ENCODE assay signal across 8 mouse cellular contexts in the genomic region with DNA sequence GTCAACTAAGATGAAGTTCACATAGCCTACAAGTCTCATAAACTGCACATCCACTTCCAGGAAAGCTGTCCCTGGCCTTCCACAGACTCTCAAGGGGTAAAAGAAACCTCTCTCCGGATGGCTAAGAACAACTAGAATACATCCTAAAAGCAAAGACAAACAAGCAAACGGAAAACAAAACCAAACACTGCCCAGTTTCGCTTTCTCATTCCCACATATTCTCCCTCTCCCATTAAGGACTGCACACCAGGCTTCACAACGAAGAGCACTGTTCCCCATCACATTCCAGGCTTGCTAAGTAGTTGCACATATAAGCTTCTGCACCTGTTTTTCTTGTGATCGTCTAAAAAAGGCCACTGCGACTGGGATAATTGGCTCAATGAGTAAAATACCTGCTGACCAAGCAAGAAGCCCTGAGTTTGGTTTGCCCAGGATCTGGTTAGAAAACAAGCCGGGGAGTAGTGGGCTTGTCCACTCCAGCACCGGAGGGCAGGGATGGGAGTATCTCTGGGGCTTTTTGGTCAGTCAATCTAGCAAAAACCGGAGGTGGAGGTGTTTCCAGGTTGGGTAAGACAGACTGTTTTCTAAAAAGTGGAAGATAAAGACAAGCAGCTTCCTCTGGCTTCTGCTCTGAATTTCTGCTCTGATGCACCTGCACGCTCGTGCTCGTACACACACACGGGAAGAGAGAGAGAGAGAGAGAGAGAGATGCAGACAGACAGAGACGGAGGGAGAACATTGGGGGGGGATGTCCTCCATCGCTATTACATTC. TPM values are rescaled to one million over a fixed set of nuclear protein-coding genes. Genes with fewer than 3 reads are reported as not detected.
A peak's percentile ranks its signal among the peaks of the same experiment; 100 is the strongest.
DNase-seq lines count a peak whose midpoint lies in the region; ATAC-seq and TF ChIP-seq lines count a peak whose summit lies in the region.

No protein-coding gene starts in this region.

- dilution Hi-C loops in CH12.LX (cut with MboI; ENCODE audit: extremely low pct_ligation_motif_present, extremely low pct_unique_long_range_greater_than_20kb, low sequenced_read_pairs), result no loop called here

- H3K27ac ChIP-seq in CH12.LX (ENCODE audit: insufficient read depth, low read depth), result peak overlapping the region; percentile 24; the same call in 1 of the 2 replicates
- no peak overlapping the region for H3K27ac ChIP-seq in forebrain, embryonic 11.5 days (ENCODE audit: low read depth, low read length)
- H3K27ac ChIP-seq in liver, adult 2 months (replicated peaks; ENCODE audit: insufficient read depth, low read depth, low read length), result peak overlapping the region; percentile 72

- 27% methylated on average over 15 of the region's 15 CpGs for WGBS in forebrain, embryonic 11.5 days
- WGBS in liver, adult 2 months, result 4% methylated on average over 15 of the region's 15 CpGs

- no peak for ATAC-seq in forebrain, embryonic 11.5 days (replicated peaks; ENCODE audit: low FRiP score)

- peak overlapping the region; percentile 92 for H3K9ac ChIP-seq in CH12.LX (ENCODE audit: insufficient read depth, low read depth)
- H3K9ac ChIP-seq in forebrain, embryonic 11.5 days (ENCODE audit: low read length), result peak overlapping the region; percentile 65
- H3K9ac ChIP-seq in liver, adult 2 months (ENCODE audit: low read depth, low read length), result peak overlapping the region; percentile 86

- peaks cover 23 to 34% of the 10 kb centered on the region in 2 experiments for H3K36me3 ChIP-seq in CH12.LX (replicated peaks in 1 of 2; ENCODE audit: control insufficient read depth in 1 of 2, insufficient read depth in 1 of 2, low read length in 1 of 2)
- peaks cover 6% of the 10 kb centered on the region; the same call in 1 of the 2 replicates for H3K36me3 ChIP-seq in forebrain, embryonic 11.5 days (ENCODE audit: control insufficient read depth, insufficient read depth, low read length)
- peaks cover 20% of the 10 kb centered on the region for H3K36me3 ChIP-seq in liver, adult 2 months (ENCODE audit: control insufficient read depth, insufficient read depth, low read length)

- no peak for TF ChIP-seq RAD21 in CH12.LX (IDR thresholded peaks at IDR 0.05; ENCODE audit: low read depth, low read length)

- TF ChIP-seq CTCF in CH12.LX (conservative IDR thresholded peaks at IDR 0.05 in 1 of 2, IDR thresholded peaks at IDR 0.05 in 1 of 2; ENCODE audit: low read depth in 2 of 2, low read length in 2 of 2), result no peak
- no peak for TF ChIP-seq CTCF in liver, adult 2 months (IDR thresholded peaks at IDR 0.05; ENCODE audit: low read depth, low read length)

- no peak for TF ChIP-seq POLR2A in CH12.LX (IDR thresholded peaks at IDR 0.05; ENCODE audit: low read depth, low read length)
- no peak for TF ChIP-seq POLR2A in liver, adult 2 months (IDR thresholded peaks at IDR 0.05; ENCODE audit: extremely low read depth, insufficient read depth, low read length)

- peak overlapping the region; percentile 75 to 95 (median 81) for H3K4me3 ChIP-seq in CH12.LX (replicated peaks in 1 of 3; ENCODE audit: low read depth in 2 of 3, low read length in 2 of 3, poor library complexity in 1 of 3)
- peak overlapping the region; percentile 62 for H3K4me3 ChIP-seq in forebrain, embryonic 11.5 days (ENCODE audit: low read depth, low read length)
- H3K4me3 ChIP-seq in liver, adult 2 months (ENCODE audit: insufficient read depth, low read depth, low read length), result peak overlapping the region; percentile 93

- peak; percentile 11 for DNase-seq in adrenal gland, postnatal 14 days
- DNase-seq in adrenal gland, postnatal 25 days, result no peak
- DNase-seq in CH12.LX (ENCODE audit: extremely low read depth), result no peak
- DNase-seq in forebrain, embryonic 11.5 days (ENCODE audit: low spot score), result no peak
- DNase-seq in liver, adult 2 months (ENCODE audit: extremely low read depth, low read depth, low spot score), result peak; percentile 71
- peak; percentile 24 to 67 for DNase-seq in spleen, postnatal 4 days (ENCODE audit: low spot score in 2 of 2)
- DNase-seq in gastrocnemius, adult 18-20 months (ENCODE audit: low spot score), result no peak
- DNase-seq in frontal cortex, postnatal 14 days (ENCODE audit: low spot score in 2 of 2), result no peak

- peaks cover 2 to 15% of the 10 kb centered on the region in 2 experiments; a peak in 2 of 4 replicates for H3K4me1 ChIP-seq in CH12.LX (ENCODE audit: control insufficient read depth in 1 of 2, insufficient read depth in 2 of 2)
- H3K4me1 ChIP-seq in forebrain, embryonic 11.5 days (replicated peaks; ENCODE audit: control insufficient read depth, insufficient read depth, low read length), result peaks cover 8% of the 10 kb centered on the region; the same call in 1 of the 2 replicates
- peaks cover 3% of the 10 kb centered on the region for H3K4me1 ChIP-seq in liver, adult 2 months (ENCODE audit: control insufficient read depth, insufficient read depth, low read length)

- no peaks in the 10 kb centered on the region for H3K9me3 ChIP-seq in CH12.LX (replicated peaks; ENCODE audit: low read length)
- no peaks in the 10 kb centered on the region for H3K9me3 ChIP-seq in forebrain, embryonic 11.5 days (ENCODE audit: control insufficient read depth, low read length)

- H3K4me2 ChIP-seq in CH12.LX (ENCODE audit: insufficient read depth, low read depth, poor library complexity, severe bottlenecking), result peak overlapping the region; percentile 97
- H3K4me2 ChIP-seq in forebrain, embryonic 11.5 days (ENCODE audit: low read depth, low read length, severe bottlenecking), result peak overlapping the region; percentile 53

- H3K27me3 ChIP-seq in CH12.LX (replicated peaks), result no peaks in the 10 kb centered on the region
- H3K27me3 ChIP-seq in forebrain, embryonic 11.5 days (ENCODE audit: control insufficient read depth, insufficient read depth, low read length), result no peaks in the 10 kb centered on the region
- H3K27me3 ChIP-seq in liver, adult 2 months (ENCODE audit: control insufficient read depth, insufficient read depth, low read length), result no peaks in the 10 kb centered on the region

- TF ChIP-seq EP300 in CH12.LX (IDR thresholded peaks at IDR 0.05; ENCODE audit: low read length), result no peak

- peaks cover 45% of the 10 kb centered on the region for H3K79me2 ChIP-seq in CH12.LX (replicated peaks; ENCODE audit: control insufficient read depth, extremely low read depth, insufficient read depth, poor library complexity, severe bottlenecking)
- peaks cover 14% of the 10 kb centered on the region; the same call in 1 of the 2 replicates for H3K79me2 ChIP-seq in liver, adult 2 months (ENCODE audit: control insufficient read depth, insufficient read depth, low read length)

- in situ Hi-C loops in CH12.LX (cut with MboI; ENCODE audit: low pct_ligation_motif_present, low pct_unique_long_range_greater_than_20kb, low sequenced_read_pairs), result no loop called here

TF ChIP-seq in CH12.LX, 34 proteins besides CTCF, POLR2A, EP300 and RAD21:
- TF ChIP-seq CHD1 (IDR thresholded peaks at IDR 0.05; ENCODE audit: low read depth, low read length), result 0 out of 2 replicates have a peak, but pooled peaks have one; percentile 51
- no peak for TF ChIP-seq NELFE (IDR thresholded peaks at IDR 0.05; ENCODE audit: low read depth, low read length)
- TF ChIP-seq MEF2A (IDR thresholded peaks at IDR 0.05; ENCODE audit: borderline replicate concordance, low read depth, low read length), result no peak
- TF ChIP-seq JUND (conservative IDR thresholded peaks at IDR 0.05; ENCODE audit: low read depth, low read length), result no peak
- no peak for TF ChIP-seq E2F4 (IDR thresholded peaks at IDR 0.05; ENCODE audit: insufficient replicate concordance, low read depth, low read length)
TF ChIP-seq in CH12.LX: peak in this region for 1.

RNA-seq across cellular contexts. Expression of gene Fcf1, which starts 0.9 kb away (rescaled TPM):
- 96.0 and 111 TPM in 2 replicates for total RNA-seq in adrenal gland, postnatal 14 days (2021)
- total RNA-seq in adrenal gland, postnatal 25 days (2021), result 94.7 and 95.8 TPM in 2 replicates
- 152 and 188 TPM in 2 replicates for total RNA-seq in CH12.LX (2012; rRNA removed)
- total RNA-seq in CH12.LX (2014; rRNA removed), result 273 and 340 TPM in 2 replicates
- 239 and 265 TPM in 2 replicates for polyA plus RNA-seq in CH12.LX (2012; ENCODE audit: insufficient read length, low read depth)
- polyA plus RNA-seq in forebrain, embryonic 11.5 days (2014; fragmentation: Nextera tagmentation; extraction: Ambion mirVana), result 141 and 148 TPM in 2 replicates
- 47.5 and 59.7 TPM in 2 replicates for total RNA-seq in liver, adult 2 months (2014; rRNA removed)
- 21.7 and 23.2 TPM in 2 replicates for polyA plus RNA-seq in liver, adult 2 months (2012; rRNA removed)
- total RNA-seq in gastrocnemius, adult 18-20 months (2021), result 10 to 100 TPM; 29.7 to 32.1 TPM

RNA-seq across cellular contexts. Expression of gene Arel1, which starts 0.9 kb away (rescaled TPM):
- total RNA-seq in adrenal gland, postnatal 14 days (2021), result 27.9 and 35.2 TPM in 2 replicates
- total RNA-seq in adrenal gland, postnatal 25 days (2021), result 30.9 and 37.3 TPM in 2 replicates
- 18.5 and 21.6 TPM in 2 replicates for total RNA-seq in CH12.LX (2012; rRNA removed)
- total RNA-seq in CH12.LX (2014; rRNA removed), result 20.0 and 22.5 TPM in 2 replicates
- polyA plus RNA-seq in CH12.LX (2012; ENCODE audit: insufficient read length, low read depth), result 14.2 and 16.9 TPM in 2 replicates
- 25.1 and 29.3 TPM in 2 replicates for polyA plus RNA-seq in forebrain, embryonic 11.5 days (2014; fragmentation: Nextera tagmentation; extraction: Ambion mirVana)
- total RNA-seq in liver, adult 2 months (2014; rRNA removed), result 22.2 and 22.4 TPM in 2 replicates
- polyA plus RNA-seq in liver, adult 2 months (2012; rRNA removed), result 17.6 and 21.0 TPM in 2 replicates
- total RNA-seq in gastrocnemius, adult 18-20 months (2021), result 10 to 100 TPM; 25.5 to 29.4 TPM

RNA-seq across cellular contexts. Expression of gene Ylpm1, which starts 26.3 kb away (rescaled TPM):
- 46.0 and 53.3 TPM in 2 replicates for total RNA-seq in adrenal gland, postnatal 14 days (2021)
- 63.0 and 66.6 TPM in 2 replicates for total RNA-seq in adrenal gland, postnatal 25 days (2021)
- total RNA-seq in CH12.LX (2012; rRNA removed) (20.1 and 22.3 TPM in 2 replicates), CH12.LX (2014; rRNA removed) (19.3 and 20.7 TPM in 2 replicates)
- 56.8 and 58.7 TPM in 2 replicates for polyA plus RNA-seq in CH12.LX (2012; ENCODE audit: insufficient read length, low read depth)
- polyA plus RNA-seq in forebrain, embryonic 11.5 days (2014; fragmentation: Nextera tagmentation; extraction: Ambion mirVana), result 46.8 and 55.5 TPM in 2 replicates
- 16.9 TPM in 2 replicates for total RNA-seq in liver, adult 2 months (2014; rRNA removed)
- 4.7 and 5.2 TPM in 2 replicates for polyA plus RNA-seq in liver, adult 2 months (2012; rRNA removed)
- 10 to 100 TPM; 14.4 to 16.4 TPM for total RNA-seq in gastrocnemius, adult 18-20 months (2021)

Comparison
In these comparisons a context has a peak if more than half of its experiments do, and no peak if none do; other contexts are left out.
1. DNase-seq: peak in adrenal gland, postnatal 14 days (single experiment), liver, adult 2 months (single experiment) and spleen, postnatal 4 days (2 of 2); none in adrenal gland, postnatal 25 days (single experiment), CH12.LX (single experiment), forebrain, embryonic 11.5 days (single experiment), gastrocnemius, adult 18-20 months (single experiment) and frontal cortex, postnatal 14 days (0 of 2).
2. Peak in every context shown above with its lines, with median percentiles within 50 percentile points of each other: H3K4me3 ChIP-seq and H3K9ac ChIP-seq.